ENCODE assay signal across 8 mouse cellular contexts in the genomic region with DNA sequence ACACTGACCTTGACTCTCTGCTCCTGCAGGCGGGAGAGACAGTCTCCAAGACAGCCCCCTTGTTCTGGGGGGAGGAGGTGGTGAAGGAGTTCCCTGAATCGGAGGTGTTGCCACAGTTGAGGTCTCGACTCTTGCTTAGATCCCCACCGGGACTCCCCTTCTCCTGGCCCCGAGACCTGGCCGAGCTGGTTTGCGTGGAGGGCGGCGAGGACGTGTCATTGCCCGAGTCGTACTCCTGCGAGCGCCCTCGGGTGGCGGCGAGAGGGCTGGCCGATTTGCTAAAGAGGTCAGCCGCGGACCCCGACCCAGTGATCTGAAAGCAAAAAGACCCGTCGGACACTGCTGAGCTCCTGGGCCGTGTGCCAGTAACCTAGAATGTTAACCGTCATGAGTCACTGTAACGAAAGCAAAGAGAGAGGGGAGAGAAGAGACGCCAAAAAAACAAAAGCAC. TPM values are rescaled to one million over a fixed set of nuclear protein-coding genes. Genes with fewer than 3 reads are reported as not detected.
DNase-seq lines count a peak whose midpoint lies in the region; ATAC-seq and TF ChIP-seq lines count a peak whose summit lies in the region.

No protein-coding gene starts in this region.

- H3K27ac ChIP-seq in intestine, postnatal 0 days (ENCODE audit: low read depth, low read length) = no peak overlapping the region
- H3K27ac ChIP-seq in liver, embryonic 15.5 days (replicated peaks) = no peak overlapping the region
- no peak overlapping the region for H3K27ac ChIP-seq in neural tube, embryonic 14.5 days (ENCODE audit: low read depth, low read length)

- TF ChIP-seq CTCF in intestine, postnatal 0 days (IDR thresholded peaks at IDR 0.05; ENCODE audit: low read depth) = peak; percentile 74

- H3K9ac ChIP-seq in intestine, postnatal 0 days (ENCODE audit: low read depth, low read length) = peak overlapping the region; percentile 18
- no peak overlapping the region for H3K9ac ChIP-seq in liver, embryonic 15.5 days
- H3K9ac ChIP-seq in neural tube, embryonic 14.5 days (replicated peaks; ENCODE audit: low read depth, low read length) = no peak overlapping the region

- H3K27me3 ChIP-seq in intestine, postnatal 0 days (replicated peaks; ENCODE audit: control insufficient read depth, insufficient read depth, low read length) = no peaks in the 10 kb centered on the region
- peaks cover 3% of the 10 kb centered on the region; the same call in 1 of the 2 replicates for H3K27me3 ChIP-seq in liver, embryonic 15.5 days
- H3K27me3 ChIP-seq in neural tube, embryonic 14.5 days (ENCODE audit: control insufficient read depth, insufficient read depth, low read length) = no peaks in the 10 kb centered on the region

- H3K36me3 ChIP-seq in intestine, postnatal 0 days (ENCODE audit: control insufficient read depth, insufficient read depth) = no peaks in the 10 kb centered on the region
- H3K36me3 ChIP-seq in liver, embryonic 15.5 days (replicated peaks) = no peaks in the 10 kb centered on the region
- no peaks in the 10 kb centered on the region for H3K36me3 ChIP-seq in neural tube, embryonic 14.5 days (ENCODE audit: control insufficient read depth, insufficient read depth, low read length)

- H3K4me3 ChIP-seq in intestine, postnatal 0 days (ENCODE audit: low read depth, low read length) = peak overlapping the region; percentile 26
- H3K4me3 ChIP-seq in liver, embryonic 15.5 days (replicated peaks) = peak overlapping the region; percentile 22
- H3K4me3 ChIP-seq in neural tube, embryonic 14.5 days (ENCODE audit: low read depth, low read length) = no peak overlapping the region

- peak; percentile 51 to 52 for DNase-seq in left cerebral cortex, adult 18-20 months (ENCODE audit: low spot score in 2 of 2)
- no peak for DNase-seq in left cerebral cortex, adult 8-10 months (ENCODE audit: low spot score in 2 of 2)
- peak; percentile 86 for DNase-seq in embryo, embryonic 10 days (ENCODE audit: low spot score)
- peak; percentile 68 to 85 for DNase-seq in heart, adult 18-20 months
- DNase-seq in urinary bladder, postnatal 4 days (ENCODE audit: low spot score in 2 of 2) = peak; percentile 64 to 79

- peak overlapping the region; percentile 67 for H3K4me2 ChIP-seq in intestine, postnatal 0 days (replicated peaks; ENCODE audit: low read depth)
- H3K4me2 ChIP-seq in liver, embryonic 15.5 days = peak overlapping the region; percentile 52
- H3K4me2 ChIP-seq in neural tube, embryonic 14.5 days (ENCODE audit: low read depth, low read length) = peak overlapping the region; percentile 32; the same call in 1 of the 2 replicates

- no peaks in the 10 kb centered on the region for H3K4me1 ChIP-seq in intestine, postnatal 0 days (replicated peaks; ENCODE audit: control insufficient read depth, insufficient read depth, low read length)
- H3K4me1 ChIP-seq in liver, embryonic 15.5 days (replicated peaks) = 0 out of 2 replicates have a peak, but pooled peaks cover 4% of the 10 kb centered on the region
- no peaks in the 10 kb centered on the region for H3K4me1 ChIP-seq in neural tube, embryonic 14.5 days (ENCODE audit: control insufficient read depth, insufficient read depth, low read length)

- no peak for ATAC-seq in intestine, postnatal 0 days
- no peak for ATAC-seq in liver, embryonic 15.5 days (ENCODE audit: insufficient read depth)
- ATAC-seq in neural tube, embryonic 14.5 days (ENCODE audit: low read depth) = no peak

- 3% methylated on average over 27 of the region's 27 CpGs for WGBS in intestine, postnatal 0 days
- WGBS in liver, embryonic 15.5 days (ENCODE audit: insufficient replicate concordance) = 3% methylated on average over 27 of the region's 27 CpGs
- 4% methylated on average over 27 of the region's 27 CpGs for WGBS in neural tube, embryonic 14.5 days

- H3K9me3 ChIP-seq in intestine, postnatal 0 days (ENCODE audit: control insufficient read depth) = no peaks in the 10 kb centered on the region
- H3K9me3 ChIP-seq in liver, embryonic 15.5 days (replicated peaks) = no peaks in the 10 kb centered on the region
- no peaks in the 10 kb centered on the region for H3K9me3 ChIP-seq in neural tube, embryonic 14.5 days (ENCODE audit: control insufficient read depth, low read length)

RNA-seq across cellular contexts. Expression of a gene that starts 30.8 kb away (rescaled TPM):
- 10 to 100 TPM; 11.5 to 11.6 TPM for total RNA-seq in left cerebral cortex, adult 18-20 months (2021)
- total RNA-seq in left cerebral cortex, adult 8-10 months (2022) = 10 to 100 TPM in 3 of 4 experiments, 1 to 10 TPM in 1; 8.3 to 12.4 (median 11.7) TPM
- 100 to 1,000 TPM; 423 to 471 TPM for total RNA-seq in heart, adult 18-20 months (2021)
- 9.0 and 10.5 TPM in 2 replicates for polyA plus RNA-seq in intestine, postnatal 0 days (2015; fragmentation: Nextera tagmentation; extraction: Ambion mirVana)
- polyA plus RNA-seq in liver, embryonic 15.5 days (2015; fragmentation: Nextera tagmentation; extraction: Ambion mirVana) = 3.4 and 3.6 TPM in 2 replicates
- 3.4 and 5.1 TPM in 2 replicates for polyA plus RNA-seq in neural tube, embryonic 14.5 days (2014; fragmentation: Nextera tagmentation; extraction: Ambion mirVana)

Comparison
In these comparisons a context has a peak if more than half of its experiments do, and no peak if none do; other contexts are left out.
1. DNase-seq: peak in left cerebral cortex, adult 18-20 months (2 of 2), embryo, embryonic 10 days (single experiment), heart, adult 18-20 months (2 of 2) and urinary bladder, postnatal 4 days (2 of 2); none in left cerebral cortex, adult 8-10 months (0 of 2).
2. RNA of a gene that starts 30.8 kb away (total RNA-seq): 423 to 471 TPM in heart, adult 18-20 months; 8.3 to 12.4 TPM in left cerebral cortex, adult 8-10 months and 11.5 to 11.6 TPM in left cerebral cortex, adult 18-20 months; every median in the first group is over 10 times any median in the second.
3. Peak in every context shown above with its lines, with median percentiles within 50 percentile points of each other: H3K4me2 ChIP-seq.